ENCODE assay signal across 15 mouse cellular contexts in the genomic region with DNA sequence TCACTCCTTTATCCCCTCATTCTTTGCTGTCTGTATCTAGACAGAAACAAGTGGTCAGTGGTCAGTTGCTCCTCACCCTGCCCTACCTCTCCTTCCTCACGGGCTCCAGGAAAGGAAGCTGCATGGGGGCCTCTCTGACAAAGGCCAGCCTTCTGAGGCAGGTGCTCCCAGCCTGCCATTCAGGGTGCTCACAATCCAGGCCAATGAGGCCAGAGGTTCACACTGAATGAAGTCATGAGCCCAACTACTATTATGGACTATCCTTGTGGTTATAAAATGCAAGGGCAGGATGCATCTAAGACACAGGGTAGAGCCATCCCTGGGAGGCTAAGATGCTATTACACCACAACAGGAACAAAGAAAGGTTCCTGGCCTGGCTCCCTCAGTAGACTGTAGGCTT. TPM values are rescaled to one million over a fixed set of nuclear protein-coding genes. Genes with fewer than 3 reads are reported as not detected.
DNase-seq lines count a peak whose midpoint lies in the region; ATAC-seq and TF ChIP-seq lines count a peak whose summit lies in the region.
"Had no signal": no experiment of that assay in that cellular context is flagged by ENCODE, and none has a peak within 500 bp of the region (broad histone marks: within the 10 kb centered on the region; RNA-seq: fewer than 3 reads in every experiment).

No protein-coding gene starts in this region.

- no peak for ATAC-seq in heart, embryonic 14.5 days (ENCODE audit: insufficient number of reproducible peaks, insufficient read depth, low FRiP score, low read depth)
- ATAC-seq in heart, embryonic 11.5 days (replicated peaks; ENCODE audit: insufficient number of reproducible peaks, low FRiP score, low TSS enrichment): no peak
- no peak for ATAC-seq in kidney, embryonic 16.5 days (ENCODE audit: low FRiP score, low TSS enrichment)
- ATAC-seq in lung, postnatal 0 days: no peak

- TF ChIP-seq EP300 in lung, postnatal 0 days (IDR thresholded peaks at IDR 0.05): no peak

- 60% methylated on average over 1 of the region's 1 CpGs for WGBS in heart, embryonic 14.5 days
- WGBS in heart, embryonic 11.5 days (ENCODE audit: insufficient replicate concordance): 47% methylated on average over 1 of the region's 1 CpGs
- 70% methylated on average over 1 of the region's 1 CpGs for WGBS in kidney, embryonic 16.5 days
- WGBS in lung, postnatal 0 days: 41% methylated on average over 1 of the region's 1 CpGs
- WGBS in hindbrain, embryonic 10.5 days: 83% methylated on average over 1 of the region's 1 CpGs

- no peak overlapping the region for H3K4me3 ChIP-seq in heart, embryonic 14.5 days (ENCODE audit: control insufficient read depth in 1 of 2, insufficient read depth in 1 of 2, low read depth in 1 of 2, low read length in 2 of 2)
- no peak overlapping the region for H3K4me3 ChIP-seq in heart, embryonic 11.5 days (ENCODE audit: low read depth, low read length)
- H3K4me3 ChIP-seq in kidney, embryonic 16.5 days (ENCODE audit: low read length): no peak overlapping the region
- H3K4me3 ChIP-seq in lung, postnatal 0 days (ENCODE audit: low read depth, low read length): no peak overlapping the region
- H3K4me3 ChIP-seq in hindbrain, embryonic 10.5 days: no peak overlapping the region
- H3K4me3 ChIP-seq: left cerebral cortex, adult 2 months; liver, embryonic 13.5 days had no signal

- no peak overlapping the region for H3K9ac ChIP-seq in heart, embryonic 14.5 days (ENCODE audit: low read length)
- no peak overlapping the region for H3K9ac ChIP-seq in heart, embryonic 11.5 days (ENCODE audit: low read depth, low read length)
- H3K9ac ChIP-seq in kidney, embryonic 16.5 days (replicated peaks; ENCODE audit: low read length): no peak overlapping the region
- H3K9ac ChIP-seq in lung, postnatal 0 days (replicated peaks; ENCODE audit: low read depth): no peak overlapping the region
- H3K9ac ChIP-seq: hindbrain, embryonic 14.5 days; liver, embryonic 13.5 days had no signal

- no peak for TF ChIP-seq CTCF in lung, postnatal 0 days (IDR thresholded peaks at IDR 0.05)

- no peak for DNase-seq in kidney, adult 18-20 months
- DNase-seq in lung, postnatal 0 days (ENCODE audit: low spot score): no peak
- DNase-seq in lung, postnatal 25 days (ENCODE audit: low spot score): no peak
- no peak for DNase-seq in hindbrain, embryonic 10.5 days (ENCODE audit: low spot score)
- DNase-seq: cerebellum, adult 2 months; cerebellum, postnatal 36 days; left cerebral cortex, postnatal 4 days; liver, embryonic 13.5 days; right cerebral cortex, postnatal 4 days; thymus, postnatal 14 days had no signal

- no peaks in the 10 kb centered on the region for H3K9me3 ChIP-seq in heart, embryonic 14.5 days (ENCODE audit: control insufficient read depth, low read length)
- H3K9me3 ChIP-seq in heart, embryonic 11.5 days (replicated peaks; ENCODE audit: control insufficient read depth, low read length): no peaks in the 10 kb centered on the region
- H3K9me3 ChIP-seq in kidney, embryonic 16.5 days (ENCODE audit: low read length): no peaks in the 10 kb centered on the region
- no peaks in the 10 kb centered on the region for H3K9me3 ChIP-seq in lung, postnatal 0 days (ENCODE audit: low read length)
- no peaks in the 10 kb centered on the region for H3K9me3 ChIP-seq in hindbrain, embryonic 10.5 days
- H3K9me3 ChIP-seq: liver, embryonic 13.5 days had no signal

- no peaks in the 10 kb centered on the region for H3K27me3 ChIP-seq in heart, embryonic 14.5 days (ENCODE audit: control insufficient read depth, insufficient read depth, low read length)
- 0 out of 2 replicates have a peak, but pooled peaks cover 3% of the 10 kb centered on the region for H3K27me3 ChIP-seq in heart, embryonic 11.5 days (ENCODE audit: control insufficient read depth, insufficient read depth, low read length)
- no peaks in the 10 kb centered on the region for H3K27me3 ChIP-seq in kidney, embryonic 16.5 days (ENCODE audit: insufficient read depth, low read length)
- H3K27me3 ChIP-seq in lung, postnatal 0 days (replicated peaks; ENCODE audit: insufficient read depth, low read length): no peaks in the 10 kb centered on the region
- no peaks in the 10 kb centered on the region for H3K27me3 ChIP-seq in hindbrain, embryonic 10.5 days (ENCODE audit: insufficient read depth, poor library complexity, severe bottlenecking)
- H3K27me3 ChIP-seq: liver, embryonic 13.5 days had no signal

- H3K4me1 ChIP-seq in heart, embryonic 14.5 days (ENCODE audit: control insufficient read depth in 2 of 2, insufficient read depth in 2 of 2, low read length in 2 of 2): peaks cover 17 to 24% of the 10 kb centered on the region in 2 experiments
- H3K4me1 ChIP-seq in heart, embryonic 11.5 days (ENCODE audit: control insufficient read depth, insufficient read depth, low read length): 0 out of 2 replicates have a peak, but pooled peaks cover 4% of the 10 kb centered on the region
- peaks cover 54% of the 10 kb centered on the region for H3K4me1 ChIP-seq in kidney, embryonic 16.5 days (ENCODE audit: insufficient read depth, low read length)
- peaks cover 9% of the 10 kb centered on the region; the same call in 1 of the 2 replicates for H3K4me1 ChIP-seq in lung, postnatal 0 days (ENCODE audit: insufficient read depth, low read depth, low read length)
- peaks cover 9% of the 10 kb centered on the region; the same call in 1 of the 2 replicates for H3K4me1 ChIP-seq in hindbrain, embryonic 10.5 days (replicated peaks)

- no peaks in the 10 kb centered on the region for H3K36me3 ChIP-seq in heart, embryonic 14.5 days (ENCODE audit: control insufficient read depth, insufficient read depth, low read length)
- no peaks in the 10 kb centered on the region for H3K36me3 ChIP-seq in heart, embryonic 11.5 days (ENCODE audit: control insufficient read depth, insufficient read depth, low read length)
- no peaks in the 10 kb centered on the region for H3K36me3 ChIP-seq in kidney, embryonic 16.5 days (ENCODE audit: insufficient read depth, low read length)
- H3K36me3 ChIP-seq in lung, postnatal 0 days (ENCODE audit: insufficient read depth, low read length): no peaks in the 10 kb centered on the region
- H3K36me3 ChIP-seq in hindbrain, embryonic 10.5 days: no peaks in the 10 kb centered on the region
- H3K36me3 ChIP-seq: liver, embryonic 13.5 days had no signal

- H3K4me2 ChIP-seq in heart, embryonic 14.5 days (ENCODE audit: low read length): no peak overlapping the region
- no peak overlapping the region for H3K4me2 ChIP-seq in heart, embryonic 11.5 days
- no peak overlapping the region for H3K4me2 ChIP-seq in kidney, embryonic 16.5 days (replicated peaks; ENCODE audit: low read depth, low read length)
- H3K4me2 ChIP-seq in lung, postnatal 0 days (replicated peaks; ENCODE audit: low read depth, low read length): no peak overlapping the region
- H3K4me2 ChIP-seq: hindbrain, embryonic 14.5 days; liver, embryonic 13.5 days had no signal

- H3K27ac ChIP-seq in heart, embryonic 14.5 days (replicated peaks in 1 of 2; ENCODE audit: control insufficient read depth in 1 of 2, insufficient read depth in 1 of 2, low read depth in 2 of 2, low read length in 2 of 2): peak overlapping the region; percentile 2 to 89
- no peak overlapping the region for H3K27ac ChIP-seq in heart, embryonic 11.5 days (ENCODE audit: low read depth, low read length)
- peak overlapping the region; percentile 98 for H3K27ac ChIP-seq in kidney, embryonic 16.5 days (ENCODE audit: low read length)
- peak overlapping the region; percentile 59; the same call in 1 of the 2 replicates for H3K27ac ChIP-seq in lung, postnatal 0 days (ENCODE audit: low read length)
- no peak overlapping the region for H3K27ac ChIP-seq in hindbrain, embryonic 10.5 days
- H3K27ac ChIP-seq: hindbrain, embryonic 14.5 days; left cerebral cortex, adult 2 months; liver, embryonic 13.5 days had no signal

RNA-seq across cellular contexts. Expression of a gene that starts 9.2 kb away (rescaled TPM):
- 6.3 and 7.8 TPM in 2 replicates for polyA plus RNA-seq in heart, embryonic 14.5 days (2014; fragmentation: Nextera tagmentation; extraction: Ambion mirVana)
- polyA plus RNA-seq in heart, embryonic 11.5 days (2014; fragmentation: Nextera tagmentation; extraction: Ambion mirVana): 4.7 and 8.4 TPM in 2 replicates
- polyA plus RNA-seq in kidney, embryonic 16.5 days (2015; fragmentation: Nextera tagmentation; extraction: Ambion mirVana): 25.2 and 27.6 TPM in 2 replicates
- 21.1 and 22.9 TPM in 2 replicates for polyA plus RNA-seq in lung, postnatal 0 days (2015; fragmentation: Nextera tagmentation; extraction: Ambion mirVana)
- 3.3 and 4.7 TPM in 2 replicates for polyA plus RNA-seq in hindbrain, embryonic 10.5 days (2016; fragmentation: Nextera tagmentation; extraction: Ambion mirVana)

RNA-seq across cellular contexts. Expression of a gene that starts 27.1 kb away (rescaled TPM):
- 3.7 and 4.0 TPM in 2 replicates for polyA plus RNA-seq in heart, embryonic 14.5 days (2014; fragmentation: Nextera tagmentation; extraction: Ambion mirVana)
- polyA plus RNA-seq in heart, embryonic 11.5 days (2014; fragmentation: Nextera tagmentation; extraction: Ambion mirVana): 1.9 and 2.5 TPM in 2 replicates
- polyA plus RNA-seq in kidney, embryonic 16.5 days (2015; fragmentation: Nextera tagmentation; extraction: Ambion mirVana): 2.8 and 3.0 TPM in 2 replicates
- 0.74 and 0.75 TPM in 2 replicates for polyA plus RNA-seq in lung, postnatal 0 days (2015; fragmentation: Nextera tagmentation; extraction: Ambion mirVana)
- 0.73 and 1.3 TPM in 2 replicates for polyA plus RNA-seq in hindbrain, embryonic 10.5 days (2016; fragmentation: Nextera tagmentation; extraction: Ambion mirVana)

RNA-seq across cellular contexts. Expression of a gene that starts 51.0 kb away (rescaled TPM):
- 7.6 and 7.8 TPM in 2 replicates for polyA plus RNA-seq in heart, embryonic 14.5 days (2014; fragmentation: Nextera tagmentation; extraction: Ambion mirVana)
- polyA plus RNA-seq in heart, embryonic 11.5 days (2014; fragmentation: Nextera tagmentation; extraction: Ambion mirVana): 3.7 and 4.1 TPM in 2 replicates
- polyA plus RNA-seq in kidney, embryonic 16.5 days (2015; fragmentation: Nextera tagmentation; extraction: Ambion mirVana): 16.9 and 18.4 TPM in 2 replicates
- 35.7 and 40.5 TPM in 2 replicates for polyA plus RNA-seq in lung, postnatal 0 days (2015; fragmentation: Nextera tagmentation; extraction: Ambion mirVana)
- 5.4 and 8.9 TPM in 2 replicates for polyA plus RNA-seq in hindbrain, embryonic 10.5 days (2016; fragmentation: Nextera tagmentation; extraction: Ambion mirVana)

Comparison
In these comparisons a context has a peak if more than half of its experiments do, and no peak if none do; other contexts are left out.
1. H3K27ac ChIP-seq: peak in heart, embryonic 14.5 days (2 of 2), kidney, embryonic 16.5 days (single experiment) and lung, postnatal 0 days (single experiment); none in heart, embryonic 11.5 days (single experiment) and hindbrain, embryonic 10.5 days (single experiment).